Mouse (Mus musculus) kidney, postnatal 14 days (tissue): ENCODE measurements around the gene Gpr89.
A peak's percentile ranks its signal among the peaks of the same experiment; 100 is the strongest.

Source experiments
- DNase-seq: peaks from one replicate; pipeline ENCODE4 v3.0.0; 2022; ENCODE audit warnings: mixed read lengths

The Gpr89 gene

DNA sequence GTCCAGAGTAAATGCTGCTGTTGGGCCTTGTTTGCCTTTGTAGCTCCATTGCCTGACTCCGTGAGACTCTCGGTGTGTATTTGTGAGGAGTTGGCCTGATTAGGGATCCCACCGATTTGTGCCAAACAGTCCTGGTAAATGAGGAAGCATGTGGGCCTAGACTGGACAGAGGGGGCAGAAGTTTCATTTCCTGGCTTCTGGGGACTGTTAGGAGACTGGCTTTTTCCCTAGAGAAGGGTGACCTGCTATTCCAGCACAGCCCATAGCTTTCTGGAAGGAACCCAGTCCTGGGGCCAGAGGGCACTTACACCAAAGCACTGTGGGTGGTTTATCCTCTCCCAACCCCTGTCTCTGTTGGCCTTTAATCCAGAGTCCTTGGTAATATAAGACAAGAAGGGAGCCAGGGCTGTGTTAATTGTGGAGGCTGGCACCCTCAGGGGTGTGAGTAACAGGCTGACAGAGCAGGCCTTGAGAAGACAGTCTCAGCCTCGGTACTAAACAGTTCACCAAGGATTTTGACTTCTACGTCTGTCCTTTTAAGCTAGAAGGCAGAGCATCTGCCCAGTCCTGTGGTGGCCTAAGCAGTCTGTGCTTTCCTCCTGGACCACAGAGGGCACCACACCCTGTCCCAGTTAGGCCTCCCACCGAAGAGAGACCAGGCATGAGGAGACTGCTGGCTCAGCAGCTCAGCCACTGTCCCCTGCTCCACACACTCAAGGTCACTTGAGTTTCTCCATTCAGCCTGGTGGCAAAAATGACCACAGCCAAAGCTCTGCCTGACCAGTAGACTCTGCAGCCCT, 84.8 kb downstream of the Gpr89 start:
- DNase-seq = peak; percentile 71
